Mouse (Mus musculus): ENCODE measurements around the gene Mpped2. TPM values are rescaled to one million over a fixed set of nuclear protein-coding genes. Genes with fewer than 3 reads are reported as not detected.
A peak's percentile ranks its signal among the peaks of the same experiment; 100 is the strongest.

The Mpped2 gene
- polyA plus RNA-seq, 1 experiment from 2014 or later = 20.2 TPM

DNA sequence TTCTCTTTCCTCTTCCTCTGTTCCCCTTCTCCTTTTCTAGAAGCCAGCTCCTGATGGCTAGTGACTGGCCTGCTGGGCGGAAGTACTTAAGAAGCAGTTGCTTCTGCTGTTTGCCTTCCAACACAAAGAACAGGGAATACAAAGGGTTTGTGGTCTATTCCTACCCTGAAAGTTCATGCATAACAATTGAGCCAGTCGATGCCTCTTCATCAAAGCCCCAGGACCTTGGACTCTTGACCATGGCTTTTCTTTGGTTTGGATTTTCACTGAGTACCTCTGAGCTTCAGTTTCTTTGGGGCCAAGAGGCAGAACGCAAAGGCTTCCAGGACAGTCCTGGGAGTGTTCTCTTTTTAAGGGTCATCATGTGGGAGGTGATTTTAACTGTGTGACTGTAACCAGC, 57.8 kb downstream of the Mpped2 start:
- Histone ChIP-seq H3K4me1 (ENCODE audit: control insufficient read depth, insufficient read depth, low read length) (no peaks in the 10 kb centered on the region), H3K36me3 (ENCODE audit: control insufficient read depth, insufficient read depth, low read length) (no peaks in the 10 kb centered on the region), H3K4me2 (ENCODE audit: low read depth, low read length) (no peak overlapping the region), H3K4me3 (ENCODE audit: low read length) (no peak overlapping the region), H3K9ac (ENCODE audit: low read depth, low read length) (no peak overlapping the region), H3K27ac (ENCODE audit: low read length) (no peak overlapping the region), H3K27me3 (replicated peaks; ENCODE audit: control insufficient read depth, insufficient read depth, low read length) (no peaks in the 10 kb centered on the region), H3K9me3 (ENCODE audit: control insufficient read depth, low read length) (no peaks in the 10 kb centered on the region)
- WGBS = 81% methylated on average over 3 of the region's 3 CpGs
- no peak for ATAC-seq

DNA sequence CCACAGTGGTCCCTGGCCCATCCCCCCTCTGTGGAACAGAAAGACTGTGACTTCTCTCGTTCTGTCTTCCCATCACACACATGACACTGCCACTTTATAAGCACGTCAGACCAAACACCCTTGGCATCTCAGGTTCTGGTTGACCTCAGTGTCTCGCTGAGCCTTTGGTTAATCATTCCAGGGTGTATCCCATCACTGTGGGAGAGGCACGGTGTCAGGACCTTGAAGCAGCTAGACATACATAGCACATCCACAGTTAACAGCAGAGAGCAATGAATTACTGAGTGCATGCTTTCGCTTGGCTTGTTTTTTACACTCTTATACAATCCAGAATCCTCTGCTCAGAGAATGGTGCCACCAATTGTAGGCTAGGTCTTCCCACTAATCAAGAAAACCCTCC, 60.6 kb downstream of the Mpped2 start:
- Histone ChIP-seq H3K27me3 (replicated peaks; ENCODE audit: control insufficient read depth, insufficient read depth, low read length) (no peaks in the 10 kb centered on the region), H3K27ac (ENCODE audit: low read length) (no peak overlapping the region), H3K4me3 (ENCODE audit: low read length) (no peak overlapping the region), H3K9me3 (ENCODE audit: control insufficient read depth, low read length) (no peaks in the 10 kb centered on the region), H3K36me3 (ENCODE audit: control insufficient read depth, insufficient read depth, low read length) (no peaks in the 10 kb centered on the region), H3K4me1 (ENCODE audit: control insufficient read depth, insufficient read depth, low read length) (no peaks in the 10 kb centered on the region), H3K4me2 (ENCODE audit: low read depth, low read length) (no peak overlapping the region), H3K9ac (ENCODE audit: low read depth, low read length) (no peak overlapping the region)
- ATAC-seq = no peak
- 70% methylated on average over 5 of the region's 5 CpGs for WGBS

DNA sequence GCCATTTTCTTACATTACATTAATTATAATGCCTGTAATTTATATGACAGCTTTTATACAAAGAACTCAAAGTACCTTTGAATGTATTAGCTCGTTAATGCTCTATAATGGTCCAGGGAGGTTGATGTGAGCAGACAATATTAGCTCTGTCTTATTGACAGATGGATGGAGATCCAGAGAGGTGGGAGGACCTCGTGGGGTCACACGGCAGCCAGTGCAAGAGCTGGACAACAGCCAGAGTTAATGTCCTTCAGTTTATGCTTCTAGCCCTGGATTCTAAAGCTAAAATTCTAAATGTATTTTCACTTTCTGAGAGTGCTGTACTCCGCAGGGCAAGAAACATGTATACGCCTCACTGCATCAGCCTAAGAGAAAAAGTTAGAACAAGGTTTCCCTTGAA, 61.6 kb downstream of the Mpped2 start:
- Histone ChIP-seq H3K9me3 (ENCODE audit: control insufficient read depth, low read length) (no peaks in the 10 kb centered on the region), H3K4me1 (ENCODE audit: control insufficient read depth, insufficient read depth, low read length) (no peaks in the 10 kb centered on the region), H3K36me3 (ENCODE audit: control insufficient read depth, insufficient read depth, low read length) (no peaks in the 10 kb centered on the region), H3K9ac (ENCODE audit: low read depth, low read length) (no peak overlapping the region), H3K27ac (ENCODE audit: low read length) (no peak overlapping the region), H3K4me2 (ENCODE audit: low read depth, low read length) (no peak overlapping the region), H3K4me3 (ENCODE audit: low read length) (no peak overlapping the region), H3K27me3 (replicated peaks; ENCODE audit: control insufficient read depth, insufficient read depth, low read length) (no peaks in the 10 kb centered on the region)
- WGBS = 72% methylated on average over 5 of the region's 5 CpGs
- ATAC-seq = no peak

DNA sequence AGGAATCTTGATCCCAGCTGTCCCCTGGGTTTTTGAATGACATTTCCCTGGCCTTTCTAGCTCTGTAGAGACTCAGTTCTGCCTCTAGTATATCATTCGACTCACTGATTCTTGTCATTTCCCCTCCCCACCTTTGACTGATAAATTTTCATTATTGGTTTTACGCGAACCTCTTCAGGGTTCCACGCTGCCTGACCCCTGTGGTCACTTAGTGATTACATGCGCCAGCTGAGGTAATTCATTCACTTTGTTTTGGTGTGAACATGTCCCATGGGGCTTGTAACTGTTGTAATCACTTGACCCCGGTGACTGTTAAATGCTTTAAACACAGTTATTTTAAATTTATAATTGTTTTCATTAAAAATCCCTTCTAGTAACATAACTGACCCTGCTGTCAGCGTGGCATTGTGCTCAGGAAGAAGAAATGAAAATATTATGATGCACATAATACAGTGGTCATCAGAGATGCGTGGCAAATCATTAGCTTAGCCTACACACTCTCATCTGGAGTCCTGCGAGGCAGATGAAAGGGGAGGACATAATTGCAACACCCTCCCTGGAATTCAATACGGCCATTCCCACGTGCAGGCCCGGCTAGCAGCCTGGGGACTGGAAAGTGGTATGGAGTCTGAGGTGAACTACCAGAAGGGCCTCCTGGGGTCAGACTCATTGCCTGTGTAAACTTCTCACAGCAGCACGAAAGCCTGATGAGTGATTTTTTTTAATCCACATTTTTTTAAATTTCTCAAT, 63.5 kb downstream of the Mpped2 start:
- Histone ChIP-seq H3K4me3 (ENCODE audit: low read length) (no peak overlapping the region), H3K27ac (ENCODE audit: low read length) (no peak overlapping the region), H3K4me1 (ENCODE audit: control insufficient read depth, insufficient read depth, low read length) (no peaks in the 10 kb centered on the region), H3K4me2 (ENCODE audit: low read depth, low read length) (no peak overlapping the region), H3K36me3 (ENCODE audit: control insufficient read depth, insufficient read depth, low read length) (no peaks in the 10 kb centered on the region), H3K27me3 (replicated peaks; ENCODE audit: control insufficient read depth, insufficient read depth, low read length) (no peaks in the 10 kb centered on the region), H3K9ac (ENCODE audit: low read depth, low read length) (no peak overlapping the region), H3K9me3 (ENCODE audit: control insufficient read depth, low read length) (no peaks in the 10 kb centered on the region)
- no peak for ATAC-seq
- whole genome bisulfite sequencing = 59% methylated on average over 13 of the region's 13 CpGs

DNA sequence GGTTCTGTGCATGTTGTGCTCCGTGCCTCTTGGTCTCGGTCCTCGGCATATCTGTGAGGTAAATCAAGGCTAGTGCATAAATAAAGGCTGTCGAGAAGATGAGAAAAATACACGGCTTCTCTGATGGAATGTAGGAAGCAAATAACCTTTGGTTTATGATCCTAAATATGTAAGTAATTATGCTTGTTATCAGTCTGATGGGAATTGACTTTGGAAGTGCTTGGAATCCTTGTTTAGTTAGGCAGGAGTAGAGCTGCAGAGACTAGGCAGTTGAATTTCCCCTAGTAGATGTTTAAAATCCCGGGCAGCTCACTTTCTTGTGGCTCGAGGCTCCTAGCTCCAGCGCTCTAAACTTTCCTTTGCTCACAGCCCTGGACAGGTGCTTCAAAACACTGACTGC, 69.9 kb downstream of the Mpped2 start:
- H3K27ac ChIP-seq (ENCODE audit: low read length) = no peak overlapping the region
- no peaks in the 10 kb centered on the region for H3K4me1 ChIP-seq (ENCODE audit: control insufficient read depth, insufficient read depth, low read length)
- no peak overlapping the region for H3K4me3 ChIP-seq (ENCODE audit: low read length)
- peak overlapping the region; percentile 13; the same call in 1 of the 2 replicates for H3K4me2 ChIP-seq (ENCODE audit: low read depth, low read length)
- ATAC-seq = peak; percentile 69
- H3K9ac ChIP-seq (ENCODE audit: low read depth, low read length) = no peak overlapping the region
- WGBS = 50% methylated on average over 8 of the region's 8 CpGs
- H3K36me3 ChIP-seq (ENCODE audit: control insufficient read depth, insufficient read depth, low read length) = no peaks in the 10 kb centered on the region
- no peaks in the 10 kb centered on the region for H3K9me3 ChIP-seq (ENCODE audit: control insufficient read depth, low read length)
- no peaks in the 10 kb centered on the region for H3K27me3 ChIP-seq (replicated peaks; ENCODE audit: control insufficient read depth, insufficient read depth, low read length)

DNA sequence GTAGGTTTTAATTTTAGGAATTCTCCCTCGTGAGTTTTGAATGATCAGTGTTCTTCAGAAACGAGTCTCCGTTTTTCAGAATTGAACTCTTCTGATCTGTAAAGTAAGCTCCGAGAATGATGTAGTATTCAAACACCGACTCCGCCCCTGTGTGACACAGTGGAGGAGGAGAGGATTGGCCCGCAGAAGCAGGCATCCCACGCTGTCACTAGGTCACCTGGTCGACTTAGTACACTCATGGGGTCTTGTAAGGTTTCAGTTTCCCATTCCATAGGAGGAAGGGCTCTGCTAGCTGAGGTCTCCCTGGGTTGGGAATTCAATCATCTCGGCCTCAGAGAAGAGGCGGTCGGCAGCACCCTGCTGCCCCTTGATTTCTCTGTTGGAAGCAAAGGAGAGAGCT, 76.2 kb downstream of the Mpped2 start:
- Histone ChIP-seq H3K36me3 (ENCODE audit: control insufficient read depth, insufficient read depth, low read length) (no peaks in the 10 kb centered on the region), H3K27me3 (replicated peaks; ENCODE audit: control insufficient read depth, insufficient read depth, low read length) (no peaks in the 10 kb centered on the region), H3K27ac (ENCODE audit: low read length) (no peak overlapping the region), H3K9ac (ENCODE audit: low read depth, low read length) (no peak overlapping the region), H3K9me3 (ENCODE audit: control insufficient read depth, low read length) (no peaks in the 10 kb centered on the region), H3K4me3 (ENCODE audit: low read length) (no peak overlapping the region), H3K4me2 (ENCODE audit: low read depth, low read length) (no peak overlapping the region), H3K4me1 (ENCODE audit: control insufficient read depth, insufficient read depth, low read length) (no peaks in the 10 kb centered on the region)
- no peak for ATAC-seq
- 77% methylated on average over 12 of the region's 12 CpGs for WGBS

DNA sequence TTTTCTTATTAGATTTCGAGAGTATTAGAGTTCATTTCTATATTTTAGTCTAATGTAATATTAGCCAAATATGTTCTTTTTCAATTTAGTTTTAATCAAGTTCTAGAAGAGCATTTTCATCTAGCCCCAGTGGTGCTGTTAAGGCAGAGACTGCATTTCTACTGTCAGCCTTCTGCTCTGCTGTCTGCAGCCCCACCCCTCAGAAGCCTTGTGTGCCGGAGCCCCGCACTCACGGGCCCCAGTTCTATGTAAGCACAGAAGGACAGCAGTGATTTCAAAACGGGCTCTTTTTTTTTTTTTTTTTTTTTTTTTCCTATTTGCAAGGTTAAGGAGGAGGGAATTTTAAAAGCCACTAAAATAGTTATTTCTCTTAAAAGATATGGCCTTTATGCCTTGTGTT, 79.6 kb downstream of the Mpped2 start:
- H3K36me3 ChIP-seq (ENCODE audit: control insufficient read depth, insufficient read depth, low read length) = no peaks in the 10 kb centered on the region
- WGBS = 52% methylated on average over 5 of the region's 5 CpGs
- H3K9ac ChIP-seq (ENCODE audit: low read depth, low read length) = no peak overlapping the region
- no peaks in the 10 kb centered on the region for H3K9me3 ChIP-seq (ENCODE audit: control insufficient read depth, low read length)
- H3K4me2 ChIP-seq (ENCODE audit: low read depth, low read length) = no peak overlapping the region
- H3K4me3 ChIP-seq (ENCODE audit: low read length) = no peak overlapping the region
- H3K27ac ChIP-seq (ENCODE audit: low read length) = no peak overlapping the region
- no peaks in the 10 kb centered on the region for H3K27me3 ChIP-seq (replicated peaks; ENCODE audit: control insufficient read depth, insufficient read depth, low read length)
- ATAC-seq = no peak
- no peaks in the 10 kb centered on the region for H3K4me1 ChIP-seq (ENCODE audit: control insufficient read depth, insufficient read depth, low read length)

DNA sequence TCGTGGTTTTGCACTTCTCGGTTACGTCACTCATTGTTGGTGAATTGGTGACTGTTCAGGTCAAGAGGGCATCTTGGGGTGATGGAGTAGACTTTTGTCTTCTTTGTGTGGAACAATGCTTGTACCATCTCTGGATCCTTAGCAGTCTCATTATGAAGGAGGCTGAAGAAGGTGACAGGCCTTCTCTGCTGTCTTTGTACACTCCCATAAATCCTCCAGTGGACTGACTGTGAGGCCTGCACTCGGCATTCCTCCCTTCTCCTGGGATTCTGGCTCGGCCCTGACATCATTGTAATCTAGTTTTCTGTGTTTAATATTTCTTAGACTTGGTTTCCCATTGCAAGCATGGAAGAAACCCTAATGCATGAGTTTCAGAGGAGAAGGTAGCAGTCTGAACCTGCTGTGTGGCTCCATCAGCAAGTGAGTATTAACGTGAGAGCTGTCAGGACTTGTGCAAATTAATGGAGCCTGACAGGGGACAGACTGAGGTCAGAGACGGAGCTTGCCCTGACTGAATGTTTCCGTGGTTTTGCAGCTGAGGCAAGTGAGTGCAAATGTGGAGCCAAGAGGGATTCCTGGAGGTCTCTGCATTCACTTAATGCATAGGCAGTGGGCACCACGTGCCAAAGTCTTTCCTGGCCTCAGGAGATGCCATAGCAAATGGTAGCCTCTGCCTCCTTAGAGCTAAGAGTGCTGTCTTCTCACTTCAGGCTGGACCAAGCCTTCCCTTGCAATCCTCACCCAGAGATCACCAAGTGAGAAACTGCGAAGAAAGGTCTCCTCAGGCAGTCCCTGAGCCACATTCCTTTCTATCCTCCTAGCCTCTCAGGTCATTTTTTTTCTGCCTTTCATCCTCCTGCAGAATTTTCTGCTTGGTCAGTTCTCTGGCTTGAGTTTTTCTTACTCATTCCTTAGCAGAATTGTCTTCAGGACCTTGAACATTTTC, 81.5 kb downstream of the Mpped2 start:
- Histone ChIP-seq H3K27ac (ENCODE audit: low read length) (no peak overlapping the region), H3K9ac (ENCODE audit: low read depth, low read length) (no peak overlapping the region), H3K4me3 (ENCODE audit: low read length) (no peak overlapping the region), H3K9me3 (ENCODE audit: control insufficient read depth, low read length) (no peaks in the 10 kb centered on the region), H3K4me2 (ENCODE audit: low read depth, low read length) (no peak overlapping the region), H3K27me3 (replicated peaks; ENCODE audit: control insufficient read depth, insufficient read depth, low read length) (no peaks in the 10 kb centered on the region), H3K4me1 (ENCODE audit: control insufficient read depth, insufficient read depth, low read length) (no peaks in the 10 kb centered on the region), H3K36me3 (ENCODE audit: control insufficient read depth, insufficient read depth, low read length) (no peaks in the 10 kb centered on the region)
- 61% methylated on average over 10 of the region's 10 CpGs for WGBS
- no peak for ATAC-seq

DNA sequence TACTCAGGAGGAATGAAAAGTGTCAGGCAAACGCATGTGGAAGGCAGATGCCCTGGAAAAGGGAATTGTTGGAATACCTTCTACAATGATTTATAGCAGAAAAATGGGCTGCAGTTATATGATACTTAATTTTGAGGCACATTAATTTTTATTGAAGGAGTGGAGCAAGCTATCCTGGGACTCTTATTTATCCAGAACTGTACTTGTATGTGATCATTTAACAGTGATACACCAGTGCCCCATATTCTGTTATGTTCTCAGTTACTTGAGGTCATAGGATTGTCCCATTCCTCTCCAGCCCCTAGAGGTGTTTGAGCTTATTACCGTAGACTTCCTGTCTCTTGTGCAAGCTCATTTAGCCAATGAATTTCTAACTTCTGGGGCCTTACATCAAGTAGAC, 82.9 kb downstream of the Mpped2 start:
- Histone ChIP-seq H3K36me3 (ENCODE audit: control insufficient read depth, insufficient read depth, low read length) (no peaks in the 10 kb centered on the region), H3K4me3 (ENCODE audit: low read length) (no peak overlapping the region), H3K27me3 (replicated peaks; ENCODE audit: control insufficient read depth, insufficient read depth, low read length) (no peaks in the 10 kb centered on the region), H3K4me1 (ENCODE audit: control insufficient read depth, insufficient read depth, low read length) (no peaks in the 10 kb centered on the region), H3K9me3 (ENCODE audit: control insufficient read depth, low read length) (no peaks in the 10 kb centered on the region), H3K9ac (ENCODE audit: low read depth, low read length) (no peak overlapping the region), H3K4me2 (ENCODE audit: low read depth, low read length) (no peak overlapping the region), H3K27ac (ENCODE audit: low read length) (no peak overlapping the region)
- WGBS = 79% methylated on average over 2 of the region's 2 CpGs
- no peak for ATAC-seq

Data from intestine, embryonic 16.5 days (tissue).